Mouse (Mus musculus) adrenal gland, postnatal 14 days (tissue): ENCODE results near the gene Aph1a. TPM values are rescaled to one million over a fixed set of nuclear protein-coding genes. Genes with fewer than 3 reads are reported as not detected.
A peak's percentile ranks its signal among the peaks of the same experiment; 100 is the strongest.
"Not testable (repeated sequence)": the region's sequence is repeated elsewhere in the genome, so short reads cannot be mapped to it uniquely, and the experiment has no call there.

ENCODE experiments used
- DNase-seq: peaks from one replicate; pipeline ENCODE4 v3.0.0; 2021; ENCODE audit warnings: mixed read lengths
- total RNA-seq: library from RNA; stranded (reverse); gene quantifications from 2 replicates; pipeline ENCODE4 v1.2.3, GENCODE M21; 2021

Gene Aph1a
- total RNA-seq, 1 experiment from 2014 or later = 165 TPM

- DNase-seq = not testable (repeated sequence)
Observed at GRCm38 (mm10) chr3:95920532-95920931, 26.8 kb downstream of the Aph1a start.

- DNase-seq = not testable (repeated sequence)
Observed at GRCm38 (mm10) chr3:95923429-95923828, 29.7 kb downstream of the Aph1a start.

- DNase-seq = no peak
Observed at GRCm38 (mm10) chr3:95924185-95924584, 30.4 kb downstream of the Aph1a start.

- DNase-seq = no peak
Observed at GRCm38 (mm10) chr3:95925087-95925486, 31.3 kb downstream of the Aph1a start.

GRCm38 (mm10) chr3:95928261-95928657 lies 34.5 kb downstream of the Aph1a start:
- no peak for DNase-seq

- peak; percentile 98 for DNase-seq
Observed at GRCm38 (mm10) chr3:95928658-95929503, 35.1 kb downstream of the Aph1a start, which contains the start of gene Anp32e. Gene Anp32e, plus strand, starts transcription at chr3:95929246.

- peak; percentile 84 for DNase-seq
Observed at GRCm38 (mm10) chr3:95929581-95930470, 36.1 kb downstream of the Aph1a start.

- no peak for DNase-seq
Observed at GRCm38 (mm10) chr3:95930471-95930789, 36.7 kb downstream of the Aph1a start.

- no peak for DNase-seq
Observed at GRCm38 (mm10) chr3:95931471-95931870, 37.7 kb downstream of the Aph1a start.

- DNase-seq = no peak
Observed at GRCm38 (mm10) chr3:95932157-95932556, 38.4 kb downstream of the Aph1a start.

GRCm38 (mm10) chr3:95932566-95932965 lies 38.8 kb downstream of the Aph1a start:
- DNase-seq = no peak

GRCm38 (mm10) chr3:95933111-95933750 lies 39.5 kb downstream of the Aph1a start:
- no peak for DNase-seq

- DNase-seq = no peak
Observed at GRCm38 (mm10) chr3:95934448-95934847, 40.7 kb downstream of the Aph1a start.

GRCm38 (mm10) chr3:95938217-95938616 lies 44.4 kb downstream of the Aph1a start:
- DNase-seq = peak; percentile 54

- DNase-seq = peak; percentile 52
Observed at GRCm38 (mm10) chr3:95938835-95939234, 45.1 kb downstream of the Aph1a start.

- no peak for DNase-seq
Observed at GRCm38 (mm10) chr3:95942749-95943148, 49.0 kb downstream of the Aph1a start.

GRCm38 (mm10) chr3:95943226-95943625 lies 49.5 kb downstream of the Aph1a start:
- DNase-seq = no peak

- DNase-seq = no peak
Observed at GRCm38 (mm10) chr3:95944742-95945141, 51.0 kb downstream of the Aph1a start.

- peak; percentile 48 for DNase-seq
Observed at GRCm38 (mm10) chr3:95945731-95946240, 52.0 kb downstream of the Aph1a start.
